Mouse (Mus musculus) MN1 (cell line): Measurements from ENCODE around the gene Pskh1.

Experiments used
- DNase-seq: peaks from one replicate; pipeline ENCODE4 v3.0.0-alpha.2; 2016; ENCODE audit warnings: low spot score

The Pskh1 gene

DNA sequence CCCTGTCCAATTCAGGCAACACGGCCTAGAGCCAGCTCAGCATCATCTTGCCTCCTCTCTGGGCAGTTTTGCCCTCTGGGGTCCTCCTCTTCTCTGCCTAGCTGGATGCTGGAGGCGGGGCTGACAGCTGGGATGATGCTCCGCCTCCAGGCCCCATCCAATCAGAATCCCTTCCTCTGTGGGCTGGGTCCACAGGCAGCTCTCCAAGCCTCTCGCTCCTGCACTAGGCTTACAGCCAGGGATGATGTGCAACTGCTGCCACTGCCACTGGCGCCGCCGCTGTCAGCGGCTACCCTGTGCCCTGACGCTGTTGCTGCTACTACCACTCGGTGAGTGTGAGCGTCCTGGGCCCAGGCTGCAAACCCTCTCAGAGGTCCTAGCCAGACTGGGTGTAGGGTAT lies 6.9 kb upstream of the Pskh1 start, which contains the start of gene Nrn1l:
Nrn1l (plus strand) TSS at position 229 of the 400 bp plus-strand sequence.
- DNase-seq: peak; percentile 92

DNA sequence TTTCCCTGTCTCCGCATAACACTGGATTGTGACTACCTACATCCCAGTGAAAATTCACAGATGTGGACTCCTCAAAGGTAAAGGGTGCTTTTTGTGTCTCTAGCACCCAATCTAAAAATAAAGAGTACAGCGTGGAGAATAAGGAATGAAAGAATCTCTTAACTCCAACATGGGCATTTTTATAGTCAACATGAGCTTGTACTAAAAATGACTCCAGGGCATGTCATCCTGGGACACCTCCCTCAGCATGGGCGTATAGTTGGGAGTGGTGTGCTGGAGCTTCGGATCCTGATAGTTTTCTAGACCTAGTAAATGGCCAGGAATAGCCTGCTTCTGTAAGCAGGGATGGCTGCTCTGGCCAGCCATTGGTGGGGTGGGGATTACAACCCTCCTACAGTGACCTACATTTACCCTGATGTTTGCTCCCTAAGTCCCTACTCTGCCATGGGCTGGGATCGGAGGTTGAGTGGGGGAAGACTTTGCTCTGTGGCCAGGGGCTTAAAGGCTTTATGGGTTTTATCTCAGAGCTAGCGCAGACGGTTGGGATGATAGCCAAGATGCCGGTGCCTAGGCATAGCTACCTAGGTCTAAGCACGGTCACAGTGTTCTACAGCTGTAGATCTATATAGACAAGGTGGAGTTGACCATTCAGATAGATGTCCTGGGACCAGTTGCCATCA lies 2.3 kb upstream of the Pskh1 start:
- no peak for DNase-seq

GRCm38 (mm10) chr8:105900941-105901616 lies 838 bp downstream of the Pskh1 start:
- DNase-seq: no peak

DNA sequence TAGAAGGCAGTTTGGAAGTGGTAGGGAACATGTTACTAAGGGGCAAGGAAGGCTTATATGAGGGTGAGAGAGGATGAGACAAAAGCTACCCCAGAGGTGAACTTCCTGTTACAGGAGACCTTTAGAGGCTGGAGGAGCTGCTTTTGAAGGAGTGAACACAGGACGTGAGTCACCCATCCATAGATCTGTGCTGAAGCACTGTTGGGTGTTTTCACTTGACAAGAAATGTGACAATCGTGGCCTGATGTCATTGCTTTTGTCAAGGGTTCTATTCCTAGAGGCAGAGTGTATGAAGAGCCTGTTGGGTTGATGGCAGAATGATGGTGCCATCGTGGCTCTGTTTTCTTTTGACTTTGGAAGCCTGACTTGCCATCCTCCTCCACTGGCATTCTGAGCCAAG lies 19.1 kb downstream of the Pskh1 start:
- DNase-seq: no peak

DNA sequence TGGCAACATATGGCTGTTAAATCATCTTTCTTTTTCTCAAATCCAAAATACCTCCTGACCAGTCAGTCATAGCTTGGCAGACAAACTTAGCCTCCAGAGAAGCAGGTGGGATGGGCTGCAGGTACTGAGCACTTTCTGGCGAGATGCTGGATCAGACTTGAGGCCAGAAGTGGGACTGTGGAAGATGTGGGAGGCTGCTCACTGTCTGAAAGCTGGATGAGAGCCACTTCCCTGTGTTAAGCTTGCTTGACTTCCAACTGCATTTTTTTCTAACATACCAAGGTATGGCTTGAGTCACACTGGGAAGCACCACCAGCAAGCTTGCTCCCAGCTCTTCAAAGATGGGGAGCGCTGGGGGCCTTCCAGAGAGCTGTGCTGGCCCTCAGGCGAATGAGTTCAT lies 24.9 kb downstream of the Pskh1 start:
- no peak for DNase-seq

DNA sequence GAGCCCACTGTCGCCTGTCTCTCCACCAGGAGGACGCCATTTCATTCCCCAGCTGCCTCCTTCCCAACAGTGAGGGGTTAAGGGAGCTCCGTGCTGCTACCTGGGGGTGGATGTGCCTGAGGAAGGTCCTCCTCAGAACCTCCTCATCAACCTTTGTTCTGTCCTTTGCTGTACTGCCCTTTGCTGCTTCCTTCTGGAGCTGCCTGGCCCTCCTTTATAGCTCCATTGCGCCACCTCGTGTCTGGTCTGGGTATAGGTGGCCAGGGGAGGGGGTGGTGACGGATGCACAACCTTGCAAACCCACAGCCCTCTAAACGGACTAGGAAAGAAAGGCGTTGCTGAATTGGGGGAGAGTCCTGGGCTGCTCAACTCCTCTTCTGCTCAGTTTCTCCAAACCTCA lies 30.4 kb downstream of the Pskh1 start:
- peak; percentile 80 for DNase-seq

GRCm38 (mm10) chr8:105931271-105931670 lies 31.0 kb downstream of the Pskh1 start:
- no peak for DNase-seq

DNA sequence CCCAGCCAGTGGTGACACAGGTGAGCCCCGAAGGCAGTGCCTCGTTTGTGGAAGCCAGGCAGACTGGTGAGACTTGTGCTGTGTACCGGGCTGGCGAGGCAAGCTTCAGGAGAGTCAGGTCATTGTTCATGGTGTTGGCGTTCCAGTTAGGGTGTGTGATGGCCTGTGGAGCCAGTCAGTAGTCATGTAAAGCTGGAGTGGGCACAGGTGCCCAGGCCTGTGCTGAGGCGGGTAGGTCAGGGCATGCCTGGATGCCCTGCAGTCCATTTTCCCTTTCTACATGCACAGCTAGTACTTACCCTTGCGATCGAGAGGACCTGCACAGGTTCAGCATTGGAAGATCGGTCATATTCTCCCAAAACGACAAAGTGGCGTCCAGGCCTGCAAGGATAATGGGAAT lies 32.3 kb downstream of the Pskh1 start:
- DNase-seq: no peak

DNA sequence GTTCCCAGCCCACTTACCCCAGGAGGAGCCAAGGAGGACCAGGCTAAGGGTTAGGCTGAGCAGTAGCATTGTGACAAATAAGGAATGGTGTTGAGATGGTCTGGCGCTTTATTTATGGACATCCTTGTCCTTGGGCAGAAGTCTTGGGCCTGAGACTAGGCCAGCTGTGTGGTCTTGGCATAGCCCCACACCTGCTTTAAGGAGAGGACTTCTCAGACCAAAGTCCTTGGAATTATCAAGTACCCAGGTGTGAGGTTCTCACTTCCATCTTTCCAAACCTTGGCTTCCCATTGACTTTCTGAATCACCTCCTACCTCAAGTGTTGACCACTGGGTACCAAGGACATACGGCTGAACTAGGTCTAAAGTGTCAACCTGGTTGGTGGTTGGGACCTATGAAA lies 33.5 kb downstream of the Pskh1 start, which contains the start of gene Ctrl:
Ctrl (minus strand) TSS at position 101 of the 400 bp plus-strand sequence.
- no peak for DNase-seq

GRCm38 (mm10) chr8:105935105-105935504 lies 34.9 kb downstream of the Pskh1 start:
- DNase-seq: no peak

- no peak for DNase-seq
Measured at GRCm38 (mm10) chr8:105935863-105936603, 35.8 kb downstream of the Pskh1 start.

GRCm38 (mm10) chr8:105936866-105937475 lies 36.7 kb downstream of the Pskh1 start:
- peak; percentile 89 for DNase-seq

GRCm38 (mm10) chr8:105937496-105938305 lies 37.5 kb downstream of the Pskh1 start:
- peak; percentile 63 for DNase-seq

GRCm38 (mm10) chr8:105938306-105938669 lies 38.0 kb downstream of the Pskh1 start, which contains the start of gene Psmb10:
Gene Psmb10 (minus strand): TSS chr8:105938444.
- peak; percentile 70 for DNase-seq

- DNase-seq: no peak
Measured at GRCm38 (mm10) chr8:105942026-105942425, 41.8 kb downstream of the Pskh1 start.

- DNase-seq: no peak
Measured at GRCm38 (mm10) chr8:105942542-105942941, 42.3 kb downstream of the Pskh1 start.

DNA sequence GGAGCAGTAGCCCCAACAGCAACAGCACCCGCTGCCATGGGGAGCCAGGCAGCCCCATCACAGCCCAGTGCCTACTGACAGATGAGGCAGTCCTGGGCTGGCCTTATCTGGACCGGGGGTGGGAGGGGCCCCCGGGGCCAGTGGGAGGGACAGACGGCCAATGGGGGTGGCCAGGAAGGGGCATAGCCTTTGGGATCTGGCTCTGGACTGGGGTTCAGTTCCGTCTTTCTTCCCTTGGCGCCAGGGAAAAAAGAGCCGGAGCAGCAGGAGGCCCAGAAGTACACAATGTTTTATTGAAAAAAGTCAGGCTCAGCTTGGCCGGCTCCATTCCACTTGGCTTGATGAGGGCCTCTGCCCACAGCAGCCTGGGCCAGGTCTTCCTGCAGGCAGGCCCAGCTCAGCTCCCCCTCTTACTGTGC lies 43.1 kb downstream of the Pskh1 start, which contains the start of gene Lcat:
Lcat (minus strand) TSS at position 62 of the 419 bp plus-strand sequence.
- no peak for DNase-seq

DNA sequence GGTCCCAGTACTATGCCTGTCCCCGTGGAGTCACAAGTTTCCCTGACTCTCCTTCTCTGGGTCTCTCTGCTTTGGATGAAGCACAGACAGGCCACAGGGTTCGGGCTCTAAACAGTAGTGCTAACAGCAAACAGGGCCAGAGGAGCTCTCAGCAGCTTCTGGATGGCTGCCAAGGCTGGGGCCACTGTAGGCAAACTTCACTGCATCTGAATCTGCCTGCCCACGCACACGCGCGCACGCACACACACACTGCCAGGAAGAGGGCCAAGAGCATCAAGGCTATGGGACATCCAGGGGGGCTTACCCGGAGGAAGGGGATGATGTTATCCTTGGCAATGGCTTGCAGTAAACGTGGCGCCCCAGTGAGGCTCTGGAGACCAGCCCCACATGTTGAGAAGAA lies 49.1 kb downstream of the Pskh1 start:
- DNase-seq: peak; percentile 84

DNA sequence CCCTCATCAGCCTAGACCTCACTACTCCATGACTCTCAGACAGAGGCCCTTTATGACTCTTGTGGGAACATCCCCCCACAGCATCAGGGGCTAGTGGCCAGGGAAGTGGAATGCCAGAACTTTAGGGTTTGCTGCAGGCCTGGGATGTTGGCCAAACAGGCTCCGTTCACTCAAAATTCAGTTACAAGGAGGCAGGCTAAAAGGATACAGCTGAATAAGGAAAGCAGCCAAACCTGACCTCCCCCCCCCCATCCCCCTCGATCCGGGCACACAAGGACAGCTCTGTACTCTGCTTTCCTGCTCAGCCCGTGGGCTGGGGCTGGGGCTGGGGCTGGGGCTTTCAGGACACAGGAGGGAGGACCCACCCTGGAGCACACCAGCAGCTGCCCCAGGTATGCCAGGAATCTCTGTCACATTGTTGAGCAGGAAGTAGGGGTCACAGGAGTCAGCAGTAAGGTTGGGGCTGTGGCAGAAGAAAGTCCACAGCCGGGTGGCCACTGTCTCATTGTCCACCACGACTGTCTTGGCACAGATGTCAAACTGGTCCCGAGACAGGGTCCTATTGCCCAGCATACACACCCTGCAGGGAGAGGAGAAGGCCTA lies 50.9 kb downstream of the Pskh1 start:
- DNase-seq: peak; percentile 57

DNA sequence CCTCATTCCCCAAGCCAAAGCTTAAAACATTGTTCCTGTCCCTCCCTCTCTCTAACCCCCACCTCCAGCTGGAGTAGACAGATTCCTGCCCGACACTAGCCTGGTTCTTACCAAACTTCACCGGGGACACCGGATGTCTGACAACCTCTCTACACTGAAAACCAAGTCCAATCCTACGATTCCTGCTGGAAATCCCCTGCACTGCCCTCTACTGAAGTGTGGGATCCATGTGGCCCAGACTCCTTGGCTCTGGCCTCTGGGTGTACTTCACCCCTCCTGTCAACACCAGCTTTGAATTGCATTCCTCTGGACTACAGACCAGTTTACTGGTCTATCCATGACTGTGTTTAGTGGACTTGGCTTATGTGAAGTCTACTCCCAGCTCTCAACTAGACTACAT lies 56.3 kb downstream of the Pskh1 start:
- DNase-seq: no peak

DNA sequence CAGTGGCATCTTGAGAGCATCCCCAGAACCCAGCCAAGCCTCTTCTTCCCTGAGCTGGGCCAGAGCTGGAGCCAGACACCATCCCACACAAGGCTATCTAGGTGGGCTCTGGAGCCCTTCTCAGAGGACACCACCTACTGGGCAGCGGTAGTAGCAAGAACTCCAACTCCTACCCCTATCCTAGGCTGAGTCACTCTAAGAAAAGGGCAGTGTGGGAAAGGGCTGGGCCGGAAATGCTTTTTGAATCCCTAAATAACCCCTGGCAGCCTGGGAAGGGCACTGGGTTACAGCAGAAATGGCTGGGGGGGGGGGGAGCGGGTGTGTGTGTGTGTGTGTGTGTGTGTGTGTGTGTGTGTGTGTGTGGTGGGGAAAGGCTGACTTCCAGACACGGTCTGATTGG lies 57.6 kb downstream of the Pskh1 start:
- DNase-seq: peak; percentile 71
